Comparison of ENCODE assay signal across 8 mouse cellular contexts in genomic region chr12:69573916-69574881, GRCm38 (mm10). TPM values are rescaled to one million over a fixed set of nuclear protein-coding genes. Genes with fewer than 3 reads are reported as not detected.
DNase-seq lines count a peak whose midpoint lies in the region; ATAC-seq lines count a peak whose summit lies in the region.

No protein-coding gene starts in this region.

- H3K4me2 ChIP-seq in hindbrain, embryonic 14.5 days (replicated peaks) = peak overlapping the region; percentile 33

- no peaks in the 10 kb centered on the region for H3K4me1 ChIP-seq in hindbrain, embryonic 14.5 days (replicated peaks; ENCODE audit: control insufficient read depth, insufficient read depth, low read length)

- peaks cover 35% of the 10 kb centered on the region for H3K36me3 ChIP-seq in hindbrain, embryonic 14.5 days (replicated peaks; ENCODE audit: control insufficient read depth, insufficient read depth)

- no peaks in the 10 kb centered on the region for H3K27me3 ChIP-seq in hindbrain, embryonic 14.5 days (ENCODE audit: control insufficient read depth, insufficient read depth, low read length)

- WGBS in hindbrain, embryonic 14.5 days = 32% methylated on average over 17 of the region's 17 CpGs

- ATAC-seq in hindbrain, embryonic 14.5 days (ENCODE audit: low FRiP score) = 0 out of 2 replicates have a peak, but pooled peaks have one; percentile 58

- no peak overlapping the region for H3K4me3 ChIP-seq in hindbrain, embryonic 14.5 days (replicated peaks; ENCODE audit: low read length)

- H3K9me3 ChIP-seq in hindbrain, embryonic 14.5 days (ENCODE audit: control insufficient read depth, low read length) = no peaks in the 10 kb centered on the region

- peak; percentile 90 for DNase-seq in adipocyte (ENCODE audit: low spot score)
- DNase-seq in cerebellum, postnatal 25 days = peak; percentile 73 to 89
- DNase-seq in frontal cortex, postnatal 36 days (ENCODE audit: low spot score in 2 of 2) = peak; percentile 75 to 86
- peak; percentile 93 for DNase-seq in hindbrain, embryonic 14.5 days (ENCODE audit: low spot score)
- DNase-seq in layer of hippocampus, postnatal 25 days (ENCODE audit: extremely low spot score in 1 of 2, low spot score in 1 of 2) = peak; percentile 57 to 88
- peak; percentile 92 for DNase-seq in lung, postnatal 14 days
- peak; percentile 77 for DNase-seq in right cerebral cortex, adult 18-20 months
- peak; percentile 49 to 77 for DNase-seq in urinary bladder, postnatal 4 days (ENCODE audit: low spot score in 2 of 2)

- no peak overlapping the region for H3K27ac ChIP-seq in hindbrain, embryonic 14.5 days

- no peak overlapping the region for H3K9ac ChIP-seq in hindbrain, embryonic 14.5 days

RNA-seq across cellular contexts. Expression of gene Vcpkmt, which starts 8.6 kb away (rescaled TPM):
- 22.9 and 24.4 TPM in 2 replicates for polyA plus RNA-seq in hindbrain, embryonic 14.5 days (2014; fragmentation: Nextera tagmentation; extraction: Ambion mirVana)
- total RNA-seq in layer of hippocampus, postnatal 25 days (2021) = 10 to 100 TPM; 19.9 to 21.2 TPM
